Mouse (Mus musculus): ENCODE measurements at regions not wholly inside any gene's neighbourhood (a gene's known extent, or its start where the extent isn't known, plus 50 kb on each side); places are given as distances from the start of the nearest gene placed in this dataset.

- H3K27ac ChIP-seq (ENCODE audit: low read depth, low read length), result no peak overlapping the region
These were observed 70.0 kb upstream of the Dlx2 start for GRCm38 (mm10) chr2:71616526-71616925.

GRCm38 (mm10) chr2:71621458-71621857, 74.9 kb upstream of the Dlx2 start:
- Histone ChIP-seq H3K27ac (ENCODE audit: low read depth, low read length) (no peak overlapping the region), H3K9ac (ENCODE audit: low read depth, low read length) (no peak overlapping the region), H3K4me1 (ENCODE audit: control insufficient read depth, insufficient read depth, low read length) (no peaks in the 10 kb centered on the region), H3K9me3 (replicated peaks; ENCODE audit: control insufficient read depth, low read length) (no peaks in the 10 kb centered on the region), H3K4me3 (ENCODE audit: low read depth, low read length) (no peak overlapping the region), H3K4me2 (no peak overlapping the region), H3K36me3 (ENCODE audit: control insufficient read depth, insufficient read depth, low read length) (no peaks in the 10 kb centered on the region), H3K27me3 (ENCODE audit: control insufficient read depth, insufficient read depth, low read length) (no peaks in the 10 kb centered on the region)
- ATAC-seq (replicated peaks; ENCODE audit: insufficient number of reproducible peaks, low FRiP score, low TSS enrichment), result no peak
- WGBS (ENCODE audit: insufficient replicate concordance), result 91% methylated on average over 2 of the region's 2 CpGs

More at GRCm38 (mm10) chr2:71616526-71616925, 70.0 kb upstream of the Dlx2 start:
- Histone ChIP-seq H3K4me1 (ENCODE audit: control insufficient read depth, insufficient read depth, low read length) (no peaks in the 10 kb centered on the region), H3K9me3 (replicated peaks; ENCODE audit: control insufficient read depth, low read length) (no peaks in the 10 kb centered on the region), H3K9ac (ENCODE audit: low read depth, low read length) (no peak overlapping the region), H3K27me3 (ENCODE audit: control insufficient read depth, insufficient read depth, low read length) (no peaks in the 10 kb centered on the region), H3K36me3 (ENCODE audit: control insufficient read depth, insufficient read depth, low read length) (no peaks in the 10 kb centered on the region), H3K4me3 (ENCODE audit: low read depth, low read length) (no peak overlapping the region), H3K4me2 (no peak overlapping the region)
- 83% methylated on average over 5 of the region's 5 CpGs for WGBS (ENCODE audit: insufficient replicate concordance)
- no peak for ATAC-seq (replicated peaks; ENCODE audit: insufficient number of reproducible peaks, low FRiP score, low TSS enrichment)

- no peak for ATAC-seq (replicated peaks; ENCODE audit: insufficient number of reproducible peaks, low FRiP score, low TSS enrichment)
- WGBS (ENCODE audit: insufficient replicate concordance), result 68% methylated on average over 9 of the region's 9 CpGs
- Histone ChIP-seq H3K4me2 (no peak overlapping the region), H3K4me1 (ENCODE audit: control insufficient read depth, insufficient read depth, low read length) (no peaks in the 10 kb centered on the region), H3K4me3 (ENCODE audit: low read depth, low read length) (no peak overlapping the region), H3K27me3 (ENCODE audit: control insufficient read depth, insufficient read depth, low read length) (no peaks in the 10 kb centered on the region), H3K27ac (ENCODE audit: low read depth, low read length) (no peak overlapping the region), H3K9me3 (replicated peaks; ENCODE audit: control insufficient read depth, low read length) (no peaks in the 10 kb centered on the region), H3K9ac (ENCODE audit: low read depth, low read length) (no peak overlapping the region), H3K36me3 (ENCODE audit: control insufficient read depth, insufficient read depth, low read length) (no peaks in the 10 kb centered on the region)
These were observed 76.1 kb upstream of the Dlx2 start for GRCm38 (mm10) chr2:71622532-71623099.

- ATAC-seq (replicated peaks; ENCODE audit: insufficient number of reproducible peaks, low FRiP score, low TSS enrichment), result no peak
- Histone ChIP-seq H3K4me1 (ENCODE audit: control insufficient read depth, insufficient read depth, low read length) (no peaks in the 10 kb centered on the region), H3K4me2 (no peak overlapping the region), H3K27me3 (ENCODE audit: control insufficient read depth, insufficient read depth, low read length) (no peaks in the 10 kb centered on the region), H3K27ac (ENCODE audit: low read depth, low read length) (no peak overlapping the region), H3K4me3 (ENCODE audit: low read depth, low read length) (no peak overlapping the region), H3K9ac (ENCODE audit: low read depth, low read length) (no peak overlapping the region), H3K9me3 (replicated peaks; ENCODE audit: control insufficient read depth, low read length) (no peaks in the 10 kb centered on the region), H3K36me3 (ENCODE audit: control insufficient read depth, insufficient read depth, low read length) (no peaks in the 10 kb centered on the region)
- WGBS (ENCODE audit: insufficient replicate concordance), result 45% methylated on average over 2 of the region's 2 CpGs
These were observed 76.6 kb upstream of the Dlx2 start for GRCm38 (mm10) chr2:71623134-71623533.

- no peak overlapping the region for H3K9ac ChIP-seq (ENCODE audit: low read depth, low read length)
- no peaks in the 10 kb centered on the region for H3K36me3 ChIP-seq (ENCODE audit: control insufficient read depth, insufficient read depth, low read length)
- no peak overlapping the region for H3K4me3 ChIP-seq (ENCODE audit: low read depth, low read length)
- no peak for ATAC-seq (replicated peaks; ENCODE audit: insufficient number of reproducible peaks, low FRiP score, low TSS enrichment)
- H3K4me2 ChIP-seq, result no peak overlapping the region
- 0 out of 2 replicates have a peak, but pooled peaks cover 5% of the 10 kb centered on the region for H3K27me3 ChIP-seq (ENCODE audit: control insufficient read depth, insufficient read depth, low read length)
- 81% methylated on average over 7 of the region's 7 CpGs for WGBS (ENCODE audit: insufficient replicate concordance)
- H3K4me1 ChIP-seq (ENCODE audit: control insufficient read depth, insufficient read depth, low read length), result no peaks in the 10 kb centered on the region; the same call in none of the 2 replicates
- no peaks in the 10 kb centered on the region for H3K9me3 ChIP-seq (replicated peaks; ENCODE audit: control insufficient read depth, low read length)
- H3K27ac ChIP-seq (ENCODE audit: low read depth, low read length), result no peak overlapping the region
These were observed 78.8 kb upstream of the Dlx2 start for GRCm38 (mm10) chr2:71625298-71625902.

- no peak overlapping the region for H3K4me2 ChIP-seq
- no peak for ATAC-seq (replicated peaks; ENCODE audit: insufficient number of reproducible peaks, low FRiP score, low TSS enrichment)
These were observed 79.8 kb upstream of the Dlx2 start for GRCm38 (mm10) chr2:71626404-71626803.

GRCm38 (mm10) chr2:71627097-71627755, 80.7 kb upstream of the Dlx2 start:
- Histone ChIP-seq H3K4me2 (no peak overlapping the region), H3K9ac (ENCODE audit: low read depth, low read length) (no peak overlapping the region), H3K27ac (ENCODE audit: low read depth, low read length) (no peak overlapping the region), H3K9me3 (replicated peaks; ENCODE audit: control insufficient read depth, low read length) (no peaks in the 10 kb centered on the region), H3K4me1 (ENCODE audit: control insufficient read depth, insufficient read depth, low read length) (no peaks in the 10 kb centered on the region; the same call in none of the 2 replicates), H3K4me3 (ENCODE audit: low read depth, low read length) (no peak overlapping the region), H3K27me3 (ENCODE audit: control insufficient read depth, insufficient read depth, low read length) (0 out of 2 replicates have a peak, but pooled peaks cover 5% of the 10 kb centered on the region), H3K36me3 (ENCODE audit: control insufficient read depth, insufficient read depth, low read length) (no peaks in the 10 kb centered on the region)
- ATAC-seq (replicated peaks; ENCODE audit: insufficient number of reproducible peaks, low FRiP score, low TSS enrichment), result no peak
- WGBS (ENCODE audit: insufficient replicate concordance), result 61% methylated on average over 14 of the region's 14 CpGs

More at GRCm38 (mm10) chr2:71626404-71626803, 79.8 kb upstream of the Dlx2 start:
- Histone ChIP-seq H3K9me3 (replicated peaks; ENCODE audit: control insufficient read depth, low read length) (no peaks in the 10 kb centered on the region), H3K27me3 (ENCODE audit: control insufficient read depth, insufficient read depth, low read length) (0 out of 2 replicates have a peak, but pooled peaks cover 5% of the 10 kb centered on the region), H3K4me3 (ENCODE audit: low read depth, low read length) (no peak overlapping the region), H3K4me1 (ENCODE audit: control insufficient read depth, insufficient read depth, low read length) (no peaks in the 10 kb centered on the region; the same call in none of the 2 replicates), H3K9ac (ENCODE audit: low read depth, low read length) (no peak overlapping the region), H3K36me3 (ENCODE audit: control insufficient read depth, insufficient read depth, low read length) (no peaks in the 10 kb centered on the region), H3K27ac (ENCODE audit: low read depth, low read length) (no peak overlapping the region)
- WGBS (ENCODE audit: insufficient replicate concordance), result 61% methylated on average over 12 of the region's 12 CpGs

- Histone ChIP-seq H3K4me3 (ENCODE audit: low read depth, low read length) (peak overlapping the region; percentile 47; the same call in 1 of the 2 replicates), H3K9ac (ENCODE audit: low read depth, low read length) (no peak overlapping the region; the same call in 1 of the 2 replicates), H3K9me3 (replicated peaks; ENCODE audit: control insufficient read depth, low read length) (no peaks in the 10 kb centered on the region), H3K27ac (ENCODE audit: low read depth, low read length) (no peak overlapping the region), H3K4me2 (peak overlapping the region; percentile 95), H3K27me3 (ENCODE audit: control insufficient read depth, insufficient read depth, low read length) (0 out of 2 replicates have a peak, but pooled peaks cover 5% of the 10 kb centered on the region), H3K4me1 (ENCODE audit: control insufficient read depth, insufficient read depth, low read length) (no peaks in the 10 kb centered on the region; the same call in none of the 2 replicates), H3K36me3 (ENCODE audit: control insufficient read depth, insufficient read depth, low read length) (no peaks in the 10 kb centered on the region)
- ATAC-seq (replicated peaks; ENCODE audit: insufficient number of reproducible peaks, low FRiP score, low TSS enrichment), result no peak
- 19% methylated on average over 7 of the region's 7 CpGs for WGBS (ENCODE audit: insufficient replicate concordance)
These were observed 82.3 kb upstream of the Dlx2 start for GRCm38 (mm10) chr2:71628821-71629220.

Data from heart, embryonic 11.5 days (tissue).